Mouse (Mus musculus): ENCODE data around the gene Rgs6. TPM values are rescaled to one million over a fixed set of nuclear protein-coding genes. Genes with fewer than 3 reads are reported as not detected.
A peak's percentile ranks its signal among the peaks of the same experiment; 100 is the strongest.

Rgs6 gene
- total RNA-seq, 4 experiments from 2014 or later = 0.22 to 1.1 (median 0.43) TPM

- DNase-seq (ENCODE audit: low spot score in 2 of 2) = no peak
These were observed 543.3 kb downstream of the Rgs6 start for GRCm38 (mm10) chr12:83131405-83131804.

DNA sequence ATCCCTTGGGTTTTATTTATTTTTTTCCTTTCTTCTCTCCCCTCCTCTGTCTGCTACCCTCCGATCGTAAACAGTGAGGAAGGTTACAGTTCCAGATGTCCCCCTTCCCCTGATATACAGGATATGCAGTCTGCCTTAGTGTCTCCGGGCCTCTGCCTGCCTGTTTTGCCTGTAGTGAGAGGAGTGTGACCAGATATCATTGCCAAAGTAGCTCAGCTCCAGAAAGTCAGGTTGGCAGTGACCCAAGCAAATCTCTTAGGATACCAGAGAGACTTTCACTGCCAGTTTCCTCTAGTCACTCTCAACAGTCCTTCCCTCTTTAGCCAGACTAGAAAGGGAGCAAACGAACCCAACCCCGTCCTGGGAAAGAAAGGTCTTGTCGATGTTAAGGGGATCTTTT, 545.7 kb downstream of the Rgs6 start:
- DNase-seq (ENCODE audit: low spot score in 2 of 2) = peak; percentile 51 to 61

GRCm38 (mm10) chr12:83136031-83136430, 547.9 kb downstream of the Rgs6 start:
- DNase-seq (ENCODE audit: low spot score in 2 of 2) = no peak

DNA sequence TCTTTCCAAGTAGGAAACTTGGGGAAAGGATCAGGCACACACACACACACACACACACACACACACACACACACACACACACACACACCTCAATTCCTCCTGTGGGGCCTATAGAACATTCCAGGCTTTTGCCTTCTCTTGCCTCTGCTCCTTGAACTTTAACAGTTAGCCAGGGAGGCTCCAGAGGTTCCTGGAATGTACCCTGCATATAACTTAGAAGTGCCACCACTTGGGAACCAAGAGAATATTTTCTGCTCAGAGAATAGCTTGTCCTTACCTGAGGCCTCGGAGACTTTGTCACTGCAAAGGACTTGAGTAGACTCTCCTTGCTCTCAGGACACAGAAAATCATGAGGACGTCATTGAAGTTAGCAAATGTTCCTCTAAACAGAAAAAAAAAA, 548.4 kb downstream of the Rgs6 start:
- no peak for DNase-seq (ENCODE audit: low spot score in 2 of 2)

GRCm38 (mm10) chr12:83137001-83137400, 548.9 kb downstream of the Rgs6 start:
- no peak for DNase-seq (ENCODE audit: low spot score in 2 of 2)

DNA sequence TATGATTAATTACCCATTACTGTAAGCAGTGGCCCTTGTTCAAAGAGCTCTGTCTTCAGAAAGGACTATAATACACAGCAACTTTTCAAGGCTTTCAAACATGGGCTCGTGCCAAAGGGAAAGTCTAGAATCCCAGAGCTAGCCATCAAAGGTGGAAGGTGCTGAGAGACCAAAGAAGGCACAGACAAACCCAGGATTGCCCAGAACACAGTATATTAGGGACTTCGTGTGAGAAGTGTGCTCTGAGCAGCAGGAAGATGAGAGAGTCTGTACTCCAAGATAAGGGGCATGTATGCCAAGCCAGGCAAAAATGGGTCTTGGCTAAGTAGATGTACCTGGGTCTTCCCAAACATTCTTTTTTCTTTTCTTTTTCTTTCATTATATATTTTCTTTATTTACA, 553.1 kb downstream of the Rgs6 start:
- DNase-seq (ENCODE audit: low spot score in 2 of 2) = no peak

- no peak for DNase-seq (ENCODE audit: low spot score in 2 of 2)
These were observed 554.4 kb downstream of the Rgs6 start for GRCm38 (mm10) chr12:83142507-83142906.

- no peak for DNase-seq (ENCODE audit: low spot score in 2 of 2)
These were observed 555.0 kb downstream of the Rgs6 start for GRCm38 (mm10) chr12:83143071-83143470.

GRCm38 (mm10) chr12:83143574-83143973, 555.5 kb downstream of the Rgs6 start:
- no peak for DNase-seq (ENCODE audit: low spot score in 2 of 2)

DNA sequence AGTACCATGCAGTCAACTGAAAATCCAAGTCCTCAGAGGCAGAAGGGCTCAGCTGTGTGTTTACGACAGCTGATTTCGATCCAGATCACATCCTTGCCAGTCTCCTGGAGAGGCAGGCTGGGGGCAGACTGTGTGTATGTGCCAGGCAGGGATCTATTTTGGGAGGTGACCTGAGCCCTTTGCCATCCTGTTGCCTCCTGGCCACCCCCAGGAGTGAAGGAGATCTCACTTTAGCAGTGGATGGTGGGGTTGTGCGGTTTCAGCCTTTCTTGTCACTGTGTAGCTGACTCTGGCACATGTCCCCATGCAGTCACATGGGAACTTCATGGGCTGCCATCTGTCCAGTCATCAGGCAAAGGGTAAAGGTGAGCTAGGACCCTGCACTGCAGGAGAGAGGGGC, 557.0 kb downstream of the Rgs6 start:
- peak; percentile 43 to 69 for DNase-seq (ENCODE audit: low spot score in 2 of 2)

DNA sequence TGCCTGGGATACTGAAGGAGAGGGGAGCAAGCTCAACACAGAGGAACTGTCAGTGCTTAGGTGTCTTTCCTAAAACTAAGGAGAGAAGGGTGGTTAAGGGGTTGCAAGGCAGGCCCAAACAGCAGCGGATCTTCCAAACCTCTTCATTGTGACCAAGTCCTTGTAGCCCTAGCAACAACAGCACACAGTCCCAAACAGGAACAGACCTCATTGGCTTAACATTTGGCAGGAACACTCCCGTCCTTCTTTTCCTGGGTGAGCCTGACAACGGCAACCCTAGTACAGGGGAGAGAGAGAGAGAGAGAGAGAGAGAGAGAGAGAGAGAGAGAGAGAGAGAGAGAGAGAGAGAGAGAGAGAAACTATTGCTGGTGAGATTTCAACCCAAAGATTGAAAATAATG, 557.8 kb downstream of the Rgs6 start:
- no peak for DNase-seq (ENCODE audit: low spot score in 2 of 2)

GRCm38 (mm10) chr12:83146917-83147316, 558.8 kb downstream of the Rgs6 start:
- no peak for DNase-seq (ENCODE audit: low spot score in 2 of 2)

DNA sequence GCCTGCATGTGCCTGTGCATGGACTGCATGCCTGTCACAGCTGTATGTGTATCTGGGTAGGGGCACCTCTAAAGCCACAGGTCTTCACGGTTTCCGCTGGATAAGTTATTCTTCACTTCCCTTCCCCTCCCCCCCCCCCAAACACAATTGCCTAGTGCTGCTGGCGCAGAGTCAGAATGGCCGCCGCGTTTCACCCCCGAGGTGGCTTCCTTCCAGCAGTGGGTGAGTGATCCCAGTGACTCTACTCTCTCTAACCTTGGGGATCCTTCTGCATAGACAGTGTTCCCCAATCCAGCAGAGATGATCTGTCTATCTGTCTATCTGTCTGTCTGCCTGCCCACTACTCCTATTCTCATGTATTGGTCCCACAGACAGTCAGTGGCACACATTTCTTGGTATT, 561.9 kb downstream of the Rgs6 start:
- no peak for DNase-seq (ENCODE audit: low spot score in 2 of 2)

GRCm38 (mm10) chr12:83150813-83151212, 562.7 kb downstream of the Rgs6 start:
- DNase-seq (ENCODE audit: low spot score in 2 of 2) = no peak

GRCm38 (mm10) chr12:83151474-83151873, 563.4 kb downstream of the Rgs6 start:
- DNase-seq (ENCODE audit: low spot score in 2 of 2) = no peak

DNA sequence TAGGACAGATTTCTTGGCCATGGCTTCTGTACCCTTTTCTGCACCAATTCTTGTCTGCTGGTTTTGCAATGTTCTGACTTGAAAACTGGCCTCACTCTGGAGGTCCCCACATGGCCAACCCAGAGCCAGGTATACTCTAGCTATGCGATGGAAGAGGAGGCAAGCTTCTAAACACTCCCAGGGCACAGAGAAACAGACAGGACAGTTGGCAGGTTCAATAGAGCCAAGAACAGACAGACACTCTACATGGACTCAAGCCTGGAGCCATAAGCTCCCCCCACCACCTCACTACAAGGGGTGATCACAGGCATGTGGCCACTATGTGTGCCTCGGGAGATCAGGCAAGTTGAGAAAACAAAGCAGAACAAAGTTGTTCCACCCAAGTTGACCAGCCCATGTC, 572.1 kb downstream of the Rgs6 start:
- no peak for DNase-seq (ENCODE audit: low spot score in 2 of 2)

GRCm38 (mm10) chr12:83160700-83161099, 572.6 kb downstream of the Rgs6 start:
- no peak for DNase-seq (ENCODE audit: low spot score in 2 of 2)

- no peak for DNase-seq (ENCODE audit: low spot score in 2 of 2)
These were observed 575.6 kb downstream of the Rgs6 start for GRCm38 (mm10) chr12:83163721-83164120.

DNA sequence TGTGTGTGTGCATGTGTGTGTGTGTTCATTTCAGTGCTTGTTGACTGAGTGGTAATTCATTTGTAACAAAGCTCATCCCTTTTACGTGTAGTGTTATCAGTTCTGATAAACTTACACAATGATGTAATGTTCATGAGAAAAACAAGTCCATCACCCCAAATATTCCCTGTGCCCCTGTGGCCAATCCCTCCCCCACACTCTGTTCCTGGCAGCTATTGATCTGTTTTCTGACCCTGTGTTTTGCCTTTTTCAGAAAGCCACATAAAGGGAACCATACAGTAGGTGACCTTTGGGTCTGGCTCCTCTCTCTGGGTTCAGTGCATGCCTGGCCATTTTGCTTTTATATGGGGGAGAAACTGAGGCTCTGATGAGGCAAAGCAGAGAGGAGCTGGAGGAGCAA, 577.0 kb downstream of the Rgs6 start:
- DNase-seq (ENCODE audit: low spot score in 2 of 2) = no peak

DNA sequence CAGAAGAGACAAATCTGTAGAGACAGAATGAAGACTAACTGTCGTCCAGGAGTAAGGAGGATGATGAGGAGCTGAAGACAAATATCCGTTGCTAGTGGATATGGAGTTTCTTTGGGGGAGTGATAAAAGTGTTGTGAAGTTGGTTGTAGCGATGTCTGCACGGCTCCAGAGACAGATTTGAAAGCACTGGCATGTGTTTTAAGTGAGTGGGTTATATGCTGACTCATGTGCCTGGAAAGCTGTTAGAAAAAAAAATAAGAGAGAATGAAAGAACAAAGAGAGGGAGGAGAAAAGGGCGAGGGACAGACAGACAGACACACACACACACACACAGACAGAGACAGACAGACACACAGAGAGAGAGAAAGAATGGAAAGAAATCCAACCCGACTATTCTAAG, 580.2 kb downstream of the Rgs6 start:
- DNase-seq (ENCODE audit: low spot score in 2 of 2) = no peak

GRCm38 (mm10) chr12:83169495-83170209, 581.6 kb downstream of the Rgs6 start:
- DNase-seq (ENCODE audit: low spot score in 2 of 2) = no peak

- no peak for DNase-seq (ENCODE audit: low spot score in 2 of 2)
These were observed 590.7 kb downstream of the Rgs6 start for GRCm38 (mm10) chr12:83178770-83179169.

DNA sequence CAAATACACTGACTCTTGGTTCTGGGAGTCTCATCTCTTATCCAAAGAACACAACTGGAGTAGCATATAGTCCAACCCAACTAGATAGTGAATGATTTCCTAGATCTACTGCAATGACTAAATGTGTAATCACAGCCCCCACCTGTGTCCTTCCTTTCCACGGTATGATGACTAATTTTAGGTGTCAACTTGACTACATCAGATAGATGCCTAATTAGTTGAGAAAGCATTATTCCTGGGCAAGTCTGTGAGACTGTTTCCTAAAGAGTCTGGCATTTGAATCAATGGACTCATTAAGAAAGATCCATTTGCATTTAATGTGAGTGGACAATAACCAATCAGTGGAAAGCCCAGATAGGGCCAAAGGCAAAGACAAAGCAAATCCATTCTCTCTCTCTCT, 591.8 kb downstream of the Rgs6 start:
- DNase-seq (ENCODE audit: low spot score in 2 of 2) = no peak

GRCm38 (mm10) chr12:83180561-83180960, 592.5 kb downstream of the Rgs6 start:
- no peak for DNase-seq (ENCODE audit: low spot score in 2 of 2)
